Mouse (Mus musculus) layer of hippocampus, adult 9-11 months (tissue): ENCODE measurements around the gene Zfp672.
A peak's percentile ranks its signal among the peaks of the same experiment; 100 is the strongest.
"Not testable (repeated sequence)": the region's sequence is repeated elsewhere in the genome, so short reads cannot be mapped to it uniquely, and the experiment has no call there.

Experiments
- DNase-seq: peaks from one replicate; pipeline ENCODE4 v3.0.0; 2022

The Zfp672 gene

GRCm38 (mm10) chr11:58330276-58331148, at the start of gene Zfp672, which contains the start of gene Sh3bp5l:
TSS of gene Zfp672 (minus strand) at chr11:58330339.
TSS of gene Sh3bp5l (plus strand) at chr11:58330724.
- peak; percentile 95 for DNase-seq

GRCm38 (mm10) chr11:58379516-58379915, 49.4 kb upstream of the Zfp672 start:
- no peak for DNase-seq

- peak; percentile 31 for DNase-seq
Measured at GRCm38 (mm10) chr11:58378763-58379278, 48.7 kb upstream of the Zfp672 start, which contains the start of gene Lypd8. TSS of gene Lypd8 (plus strand) at chr11:58379043.

- DNase-seq: no peak
Measured at GRCm38 (mm10) chr11:58377686-58378085, 47.5 kb upstream of the Zfp672 start.

GRCm38 (mm10) chr11:58377273-58377672, 47.1 kb upstream of the Zfp672 start:
- DNase-seq: no peak

GRCm38 (mm10) chr11:58366191-58366590, 36.1 kb upstream of the Zfp672 start:
- not testable (repeated sequence) for DNase-seq

GRCm38 (mm10) chr11:58364454-58364853, 34.3 kb upstream of the Zfp672 start:
- DNase-seq: no peak

GRCm38 (mm10) chr11:58362562-58362961, 32.4 kb upstream of the Zfp672 start:
- not testable (repeated sequence) for DNase-seq

- DNase-seq: no peak
Measured at GRCm38 (mm10) chr11:58357844-58358534, 27.9 kb upstream of the Zfp672 start.

GRCm38 (mm10) chr11:58357042-58357441, 26.9 kb upstream of the Zfp672 start:
- no peak for DNase-seq

GRCm38 (mm10) chr11:58354927-58355326, 24.8 kb upstream of the Zfp672 start:
- no peak for DNase-seq

GRCm38 (mm10) chr11:58354476-58354875, 24.3 kb upstream of the Zfp672 start:
- peak; percentile 22 for DNase-seq

GRCm38 (mm10) chr11:58353709-58354108, 23.6 kb upstream of the Zfp672 start:
- no peak for DNase-seq

- DNase-seq: no peak
Measured at GRCm38 (mm10) chr11:58352681-58353548, 22.8 kb upstream of the Zfp672 start.

GRCm38 (mm10) chr11:58351179-58351578, 21.0 kb upstream of the Zfp672 start:
- no peak for DNase-seq

GRCm38 (mm10) chr11:58350628-58351027, 20.5 kb upstream of the Zfp672 start:
- DNase-seq: no peak

GRCm38 (mm10) chr11:58346745-58347144, 16.6 kb upstream of the Zfp672 start:
- no peak for DNase-seq

GRCm38 (mm10) chr11:58334746-58335145, 4.6 kb upstream of the Zfp672 start:
- DNase-seq: no peak

GRCm38 (mm10) chr11:58331546-58331945, 1.4 kb upstream of the Zfp672 start:
- DNase-seq: no peak

- DNase-seq: no peak
Measured at GRCm38 (mm10) chr11:58331149-58331495, 983 bp upstream of the Zfp672 start.

- no peak for DNase-seq
Measured at GRCm38 (mm10) chr11:58329906-58330275, 248 bp downstream of the Zfp672 start.

GRCm38 (mm10) chr11:58326781-58327180, 3.4 kb downstream of the Zfp672 start:
- DNase-seq: no peak
